Mouse (Mus musculus) bone marrow macrophage, adult 2 months (primary cell): ENCODE measurements around the gene Myo10. TPM values are rescaled to one million over a fixed set of nuclear protein-coding genes. Genes with fewer than 3 reads are reported as not detected.

Source experiments
- H3K27ac ChIP-seq: 2 replicates; pipeline ENCODE4 v1.5.1; 2012; ENCODE audit warnings: low read depth, low read length; ENCODE audit not compliant: insufficient read depth
- H3K4me1 ChIP-seq: 2 replicates; pipeline ENCODE4 v1.6.1; 2012; ENCODE audit warnings: low read length; ENCODE audit not compliant: control insufficient read depth, insufficient read depth
- H3K4me3 ChIP-seq: 2 replicates; pipeline ENCODE4 v1.5.1; 2012; ENCODE audit warnings: mild to moderate bottlenecking, low read length, moderate library complexity; ENCODE audit not compliant: insufficient read depth
- CTCF ChIP-seq: IDR thresholded peaks from 2 replicates; pipeline ENCODE4 v1.5.1; 2012; ENCODE audit warnings: low read depth, mild to moderate bottlenecking, low read length, moderate library complexity
- POLR2A ChIP-seq: IDR thresholded peaks from 2 replicates; pipeline ENCODE4 v1.6.1; 2012; ENCODE audit warnings: mild to moderate bottlenecking, low read depth, low read length, borderline replicate concordance
- polyA plus RNA-seq: library from polyadenylated mRNA; stranded (reverse); fragments of >200 nt; gene quantifications from 2 replicates; pipeline ENCODE4 v1.2.4, GENCODE M21; 2012; ENCODE audit not compliant: missing spikeins, insufficient read depth, insufficient read length

Myo10 gene
- polyA plus RNA-seq, 1 experiment = 17.2 TPM

- Histone ChIP-seq H3K4me1 (peaks cover 18% of the 10 kb centered on the region), H3K4me3 (no peak overlapping the region), H3K27ac (no peak overlapping the region)
- TF ChIP-seq CTCF (no peak), POLR2A (no peak)
These were observed 74.3 kb downstream of the Myo10 start for GRCm38 (mm10) chr15:25696660-25697059.

DNA sequence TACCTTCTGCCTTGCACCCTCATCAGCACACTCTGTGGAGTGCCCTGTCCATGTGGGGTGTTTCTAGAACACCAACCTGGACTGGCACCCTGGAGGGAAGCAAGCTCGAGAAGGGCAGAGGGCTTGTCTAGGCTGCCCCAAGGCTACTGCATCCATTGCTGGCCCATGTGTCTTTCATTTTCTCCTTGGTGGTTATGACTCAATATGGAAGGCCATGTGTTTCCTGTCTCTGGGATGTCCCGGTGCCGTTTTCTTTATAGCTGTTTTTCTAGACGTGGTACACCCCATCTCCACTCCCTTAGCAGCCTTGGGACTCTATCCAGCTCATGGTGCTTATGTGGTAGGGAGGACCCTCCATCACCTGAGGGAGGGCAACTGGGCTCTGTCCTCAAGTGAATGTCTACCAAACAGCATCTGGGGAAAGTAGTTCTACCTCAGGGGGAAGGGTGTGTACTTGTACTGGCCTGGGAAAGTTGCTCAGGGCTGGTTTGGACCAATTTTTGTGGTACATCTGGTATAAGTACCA lies 76.8 kb downstream of the Myo10 start:
- Histone ChIP-seq H3K27ac (no peak overlapping the region), H3K4me3 (no peak overlapping the region), H3K4me1 (peaks cover 12% of the 10 kb centered on the region)
- TF ChIP-seq CTCF (no peak), POLR2A (no peak)

DNA sequence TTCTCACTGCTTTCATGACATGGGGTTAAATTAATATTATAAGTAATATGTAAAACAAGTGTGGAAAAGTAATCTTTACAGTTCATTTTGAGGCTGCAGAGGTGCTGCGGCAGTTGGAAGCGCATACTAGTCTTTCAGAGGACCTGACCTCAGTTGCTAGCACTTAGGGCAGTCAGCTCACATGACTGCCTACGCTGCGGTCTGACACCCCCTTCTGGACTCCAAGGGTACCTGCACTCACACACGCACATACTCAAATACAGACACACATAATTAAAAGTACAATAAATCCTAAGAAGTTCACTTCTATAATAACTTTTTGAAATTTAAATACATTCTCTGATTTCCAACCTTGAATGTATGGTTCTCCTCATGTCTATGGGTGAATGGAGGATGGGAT lies 80.3 kb downstream of the Myo10 start:
- no peak for TF ChIP-seq POLR2A
- no peak for TF ChIP-seq CTCF
- Histone ChIP-seq H3K4me1 (peaks cover 12% of the 10 kb centered on the region), H3K4me3 (no peak overlapping the region), H3K27ac (no peak overlapping the region)

- Histone ChIP-seq H3K4me1 (no peaks in the 10 kb centered on the region), H3K27ac (no peak overlapping the region), H3K4me3 (no peak overlapping the region)
- TF ChIP-seq CTCF (no peak), POLR2A (no peak)
These were observed 82.7 kb downstream of the Myo10 start for GRCm38 (mm10) chr15:25704809-25705585.

DNA sequence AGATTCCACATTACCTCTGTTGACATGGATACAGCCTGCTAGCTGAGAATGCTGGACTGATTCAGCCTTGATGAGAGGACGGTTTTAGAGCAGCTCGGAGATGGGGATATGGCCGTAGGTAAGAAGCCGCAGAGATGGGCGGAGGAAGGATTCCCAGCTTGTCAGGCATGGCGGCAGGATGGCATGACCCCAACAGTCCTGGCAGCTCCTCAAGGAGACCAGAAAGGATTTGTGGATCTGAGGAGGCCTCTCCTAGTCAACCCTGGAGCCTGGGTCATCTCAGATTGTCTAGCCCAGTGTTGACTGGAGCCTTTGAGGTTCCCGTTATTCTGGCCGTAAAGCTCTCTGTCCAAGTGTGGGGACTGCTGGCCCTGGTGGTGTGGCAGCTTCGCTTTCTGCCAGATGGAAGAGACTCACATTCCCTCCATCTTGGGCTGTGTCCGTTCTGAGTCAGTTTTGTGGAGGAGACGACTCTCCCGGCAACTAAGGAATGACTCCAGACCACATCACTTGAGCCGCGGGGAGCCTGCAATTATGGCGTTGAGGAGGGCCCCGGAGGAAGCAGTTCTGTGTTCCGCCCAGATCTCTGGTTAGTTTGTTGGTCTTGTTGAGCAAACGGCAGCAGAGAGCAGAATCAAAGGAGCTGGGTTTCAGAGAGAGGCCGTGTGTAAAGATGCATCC lies 84.7 kb downstream of the Myo10 start:
- no peak for TF ChIP-seq POLR2A
- no peak for TF ChIP-seq CTCF
- H3K4me1 ChIP-seq = no peaks in the 10 kb centered on the region
- H3K27ac ChIP-seq = no peak overlapping the region
- no peak overlapping the region for H3K4me3 ChIP-seq

DNA sequence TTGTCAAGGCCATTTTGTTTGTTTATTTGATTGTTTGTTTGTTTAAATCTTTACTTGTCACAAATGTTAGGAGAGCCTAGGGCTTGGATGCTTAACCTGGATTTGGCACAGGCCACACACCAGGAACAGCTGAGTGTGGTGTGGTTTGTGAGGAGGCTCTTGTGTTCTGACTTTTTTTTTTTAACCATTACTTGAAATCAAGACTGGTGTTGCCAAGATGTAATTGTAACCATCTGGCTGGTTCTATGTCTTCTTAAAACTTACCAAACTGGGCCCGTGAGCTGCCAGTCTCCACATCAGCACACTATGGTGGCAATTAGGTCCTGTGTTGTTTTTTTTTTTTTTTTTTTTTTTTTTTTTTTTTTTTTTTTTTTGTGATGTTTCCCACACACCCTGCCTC lies 85.6 kb downstream of the Myo10 start:
- no peak overlapping the region for H3K4me3 ChIP-seq
- TF ChIP-seq POLR2A (no peak), CTCF (no peak)
- H3K4me1 ChIP-seq = no peaks in the 10 kb centered on the region
- no peak overlapping the region for H3K27ac ChIP-seq

GRCm38 (mm10) chr15:25710876-25711275 lies 88.6 kb downstream of the Myo10 start:
- TF ChIP-seq POLR2A (no peak), CTCF (no peak)
- H3K4me3 ChIP-seq = no peak overlapping the region

GRCm38 (mm10) chr15:25712877-25713276 lies 90.6 kb downstream of the Myo10 start:
- no peak overlapping the region for H3K27ac ChIP-seq
- no peaks in the 10 kb centered on the region for H3K4me1 ChIP-seq
- H3K4me3 ChIP-seq = no peak overlapping the region
- TF ChIP-seq CTCF = no peak
- TF ChIP-seq POLR2A = no peak

More at GRCm38 (mm10) chr15:25710876-25711275, 88.6 kb downstream of the Myo10 start:
- Histone ChIP-seq H3K27ac (no peak overlapping the region), H3K4me1 (no peaks in the 10 kb centered on the region)

DNA sequence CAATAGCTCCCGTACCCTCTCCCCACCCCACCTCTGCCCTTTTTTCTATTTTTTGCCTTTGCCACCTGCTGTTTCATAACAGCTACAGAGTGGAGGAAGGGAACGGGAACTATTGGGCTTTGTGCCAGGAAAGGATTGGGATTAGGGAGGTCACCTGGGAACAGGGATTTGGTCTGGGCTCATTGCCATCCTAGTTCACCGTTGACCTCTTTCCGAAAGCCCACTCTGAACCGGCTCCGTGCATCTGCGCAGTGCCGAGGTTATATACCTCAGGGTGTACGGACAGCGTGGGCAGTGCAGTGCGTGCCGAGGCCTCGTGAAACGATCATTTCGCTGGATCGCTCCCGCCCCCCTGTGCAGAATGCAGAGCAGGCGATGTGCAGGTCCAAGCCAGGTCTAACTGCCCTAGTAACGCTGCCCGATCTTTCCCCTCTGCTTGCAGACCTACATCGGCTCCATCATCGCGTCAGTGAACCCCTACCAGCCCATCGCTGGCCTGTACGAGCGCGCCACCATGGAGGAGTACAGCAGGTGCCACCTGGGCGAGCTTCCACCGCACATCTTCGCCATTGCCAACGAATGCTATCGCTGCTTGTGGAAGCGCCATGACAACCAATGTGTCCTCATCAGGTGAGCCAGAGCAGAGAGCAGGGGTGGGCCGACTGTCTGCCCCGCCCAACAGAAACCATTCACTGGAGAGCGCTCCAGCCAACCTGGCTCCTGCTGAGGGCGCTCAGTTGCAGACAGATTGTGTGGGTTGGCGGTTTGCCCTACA lies 91.4 kb downstream of the Myo10 start:
- no peak overlapping the region for H3K4me3 ChIP-seq
- no peak overlapping the region for H3K27ac ChIP-seq
- TF ChIP-seq CTCF (no peak), POLR2A (no peak)
- no peaks in the 10 kb centered on the region for H3K4me1 ChIP-seq

DNA sequence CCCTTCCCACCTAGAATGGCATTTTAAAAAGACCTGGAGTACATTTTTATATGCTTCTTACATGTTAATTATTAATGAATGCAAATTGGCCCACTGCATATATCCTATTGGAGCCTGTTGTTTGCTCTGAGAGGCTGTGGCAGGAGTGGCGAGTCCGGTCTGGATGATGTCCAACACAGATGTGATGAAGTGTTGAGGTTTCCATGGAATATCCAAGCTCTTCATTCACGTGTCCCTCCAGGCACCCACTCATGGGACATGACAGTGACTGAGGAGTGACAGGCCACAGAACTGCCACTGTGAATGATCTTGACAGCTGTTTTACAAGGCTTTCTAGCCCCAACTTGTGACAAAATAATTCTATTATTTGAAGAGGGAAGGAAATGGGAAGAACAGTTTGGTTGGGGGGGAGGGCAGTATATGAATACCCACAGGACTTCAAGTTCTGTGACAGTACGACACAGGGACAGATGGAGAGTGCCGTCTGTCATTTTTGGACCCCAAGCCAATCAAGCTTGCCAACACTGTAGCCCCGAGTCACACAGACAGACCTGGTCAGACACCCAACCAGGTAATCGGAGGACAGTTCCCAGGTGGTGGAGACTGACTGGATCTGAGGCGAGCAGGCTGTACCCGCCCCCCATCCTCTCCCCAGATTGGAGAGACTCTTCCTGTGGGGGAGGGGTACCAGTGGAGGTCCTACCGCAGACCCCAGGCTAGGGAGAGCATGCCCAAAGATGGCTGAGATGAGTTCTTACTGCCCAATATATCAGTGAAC lies 93.1 kb downstream of the Myo10 start:
- Histone ChIP-seq H3K4me1 (no peaks in the 10 kb centered on the region), H3K4me3 (no peak overlapping the region), H3K27ac (no peak overlapping the region)
- TF ChIP-seq CTCF (no peak), POLR2A (no peak)
